Mouse (Mus musculus): ENCODE results near the gene Olfr412.

Olfr412 gene

GRCm38 (mm10) chr11:74414112-74414511, 52.2 kb downstream of the Olfr412 start:
- DNase-seq (ENCODE audit: low read depth) = no peak

DNA sequence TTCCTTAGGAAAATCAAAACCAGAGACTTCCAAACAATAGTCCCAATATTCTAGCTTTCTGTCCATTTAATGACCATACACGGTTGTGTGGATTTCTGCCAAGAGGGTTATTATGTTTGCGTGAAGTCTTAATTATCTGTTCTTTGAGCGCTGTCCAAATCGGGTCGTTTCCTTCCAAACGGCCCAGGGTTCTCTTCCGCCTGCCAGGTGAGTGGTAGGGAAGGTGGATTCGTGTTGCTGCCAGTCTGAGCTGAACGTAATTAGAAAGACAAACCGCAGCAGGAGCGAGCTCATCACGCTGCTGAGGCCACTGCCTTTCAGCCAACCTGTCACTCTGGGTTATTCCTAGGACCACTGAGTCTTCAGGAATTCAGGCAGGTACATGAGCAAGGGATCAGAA, 53.9 kb downstream of the Olfr412 start:
- no peak for DNase-seq (ENCODE audit: low read depth)
